Mouse (Mus musculus) inflammation-experienced regulatory T-cells, adult 16 weeks (primary cell): ENCODE results near the gene Mre11a. TPM values are rescaled to one million over a fixed set of nuclear protein-coding genes. Genes with fewer than 3 reads are reported as not detected.

Experiments used
- polyA plus RNA-seq: library from polyadenylated mRNA; unstranded; fragments of 100-300 nt; shearing (Covaris generic); gene quantifications from one replicate; pipeline ENCODE4 v1.2.1, GENCODE M21; 2017

The Mre11a gene
- 51.4 TPM for polyA plus RNA-seq

DNA sequence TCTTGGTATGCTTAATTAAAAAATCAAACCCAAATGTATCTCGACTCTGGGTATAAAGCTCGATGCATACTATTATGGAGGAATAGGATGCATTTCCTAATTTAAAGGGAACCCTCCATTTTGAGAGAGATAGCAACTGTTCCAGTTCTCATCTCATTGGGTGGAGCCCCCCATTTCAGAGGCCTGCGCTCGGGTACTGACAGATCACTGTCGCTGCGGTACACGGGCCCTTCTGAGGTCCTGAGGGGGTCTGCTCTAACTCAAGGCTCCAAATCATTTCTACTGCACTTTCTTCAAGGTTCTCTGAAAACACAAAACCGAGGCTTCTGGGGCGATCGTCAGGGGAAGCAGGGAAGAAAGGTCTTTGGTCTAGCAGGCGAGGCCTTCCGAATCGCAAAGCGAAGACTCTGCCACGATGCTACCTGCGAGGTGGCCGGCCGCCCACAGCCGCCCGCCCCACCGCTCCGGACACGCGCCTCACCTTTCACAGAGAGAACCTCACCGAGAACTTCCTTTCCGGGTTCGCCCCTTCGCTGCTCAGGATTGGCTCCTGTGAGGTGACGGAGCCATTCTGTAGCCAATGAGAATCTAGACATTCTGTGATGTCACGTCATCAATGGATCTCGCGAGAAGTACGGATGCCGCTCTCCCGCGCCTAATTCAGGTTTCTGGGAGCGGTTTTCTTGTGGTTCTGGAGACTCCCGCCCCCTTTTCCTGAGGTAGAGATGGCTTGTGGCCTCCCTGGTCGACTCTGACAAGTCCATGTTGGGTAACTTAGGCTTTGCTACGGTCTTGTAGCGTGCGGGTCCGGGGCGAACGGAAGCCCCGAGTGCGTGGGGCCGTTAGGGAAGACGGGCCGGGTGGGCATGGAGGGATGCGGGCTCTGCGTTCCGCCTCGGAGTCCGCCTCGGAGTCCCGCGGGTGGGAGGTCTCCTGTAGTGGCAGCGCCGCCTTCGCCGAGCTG is at the start of gene Mre11a, which contains the start of gene Ankrd49:
TSS of gene Mre11a (plus strand) at position 616 of the 964 bp plus-strand sequence.
TSS of gene Ankrd49 (minus strand) at position 818 of the 964 bp plus-strand sequence.

DNA sequence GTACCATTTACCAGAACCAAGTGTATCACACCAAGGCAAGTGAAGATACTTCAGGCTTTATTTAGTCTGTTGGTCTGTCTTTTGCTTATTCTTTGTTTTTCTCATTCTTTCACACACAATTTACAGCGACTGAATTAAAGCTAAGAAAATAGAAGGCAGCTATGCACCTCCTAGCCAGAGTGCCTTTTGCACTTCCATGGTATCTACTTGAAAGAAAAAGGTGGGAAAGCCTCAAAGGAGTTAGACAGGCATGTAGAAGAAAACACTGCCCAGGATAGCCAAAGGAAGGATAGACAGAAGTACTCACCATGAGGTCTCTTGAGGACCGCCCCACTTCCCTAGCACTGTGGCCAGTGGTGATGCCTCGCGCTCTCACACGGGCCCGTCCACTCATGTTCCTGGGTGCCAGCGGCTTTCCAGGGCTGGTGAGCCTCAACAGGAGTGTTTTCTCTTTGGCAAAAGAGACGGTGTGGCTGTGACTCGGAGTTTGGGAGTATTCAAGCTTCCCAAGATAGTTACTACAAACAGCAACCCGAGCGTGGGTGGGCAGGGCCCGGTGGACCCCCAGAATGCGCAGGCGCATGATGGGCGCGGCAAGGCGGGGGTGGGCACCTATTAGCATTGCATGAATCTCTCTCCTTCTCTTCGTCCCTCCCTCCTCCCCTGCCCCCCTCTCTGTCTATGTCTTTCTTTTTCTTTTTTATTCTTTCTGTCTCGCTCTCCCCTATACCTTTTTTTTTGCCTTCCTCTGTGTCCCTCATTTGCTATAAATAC is 44.1 kb upstream of the Mre11a start, which contains the start of gene Piwil4:
TSS of gene Piwil4 (minus strand) at position 583 of the 774 bp plus-strand sequence.

DNA sequence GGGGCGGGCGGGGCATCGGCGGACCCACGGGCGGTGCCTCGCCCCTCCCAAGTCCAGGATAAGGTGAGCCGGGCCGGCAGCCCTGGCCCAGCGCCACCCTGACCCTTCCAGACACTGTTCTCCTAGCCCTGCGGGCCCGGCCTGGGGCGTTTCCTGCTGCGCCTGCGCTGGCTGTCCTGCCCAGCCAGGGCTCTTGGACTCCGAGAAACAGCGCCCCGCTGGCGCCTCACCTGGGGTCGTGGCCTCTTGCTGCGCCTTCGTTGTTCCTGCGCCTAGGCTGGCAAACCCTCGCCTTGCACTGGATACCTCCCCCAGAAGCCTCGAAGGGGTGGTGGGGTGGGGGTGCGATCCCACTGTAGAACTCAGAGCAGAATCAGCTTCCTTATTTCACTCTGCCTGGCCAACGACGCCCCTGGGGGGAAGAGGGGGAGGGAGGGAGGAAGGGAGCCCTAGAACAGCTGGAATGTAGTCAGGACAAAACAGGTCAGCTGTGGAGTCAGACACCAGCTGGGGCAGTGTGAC is 32.4 kb upstream of the Mre11a start, which contains the start of gene Fut4:
TSS of gene Fut4 (minus strand) at position 393 of the 522 bp plus-strand sequence.

DNA sequence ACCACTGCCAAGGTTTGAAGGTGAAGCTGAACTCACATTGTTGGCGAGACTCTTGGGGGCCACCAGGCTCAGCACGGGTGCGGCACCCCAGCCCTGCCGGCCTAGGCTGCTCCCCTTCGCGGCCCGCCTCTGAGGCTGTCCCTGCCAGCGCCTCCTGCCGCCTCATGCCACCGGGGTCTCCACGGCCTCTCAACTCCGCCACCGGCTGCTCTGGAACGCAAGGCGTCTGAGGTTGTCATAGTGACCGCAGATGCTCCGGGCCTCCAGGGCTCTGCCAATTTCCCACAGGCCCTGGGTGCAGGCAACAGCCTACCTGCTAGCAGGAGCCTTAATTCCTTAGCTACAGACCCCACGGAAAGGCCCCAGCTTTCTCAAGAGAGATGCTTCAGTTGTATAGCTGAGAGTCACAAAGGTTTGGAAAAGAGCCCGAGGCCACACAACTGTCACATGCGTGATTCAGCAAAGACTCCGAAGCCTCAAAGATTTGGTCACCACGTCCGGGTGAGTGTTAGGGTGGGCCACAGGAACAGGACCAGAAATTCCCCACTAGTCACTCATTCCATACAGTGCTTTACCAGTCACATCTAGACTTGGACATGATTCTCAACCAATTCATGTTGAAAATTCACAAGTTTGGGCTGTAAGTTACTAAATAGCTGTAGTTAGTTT is 13.5 kb upstream of the Mre11a start, which contains the start of gene 1700012B09Rik:
TSS of gene 1700012B09Rik (minus strand) at position 228 of the 669 bp plus-strand sequence.

DNA sequence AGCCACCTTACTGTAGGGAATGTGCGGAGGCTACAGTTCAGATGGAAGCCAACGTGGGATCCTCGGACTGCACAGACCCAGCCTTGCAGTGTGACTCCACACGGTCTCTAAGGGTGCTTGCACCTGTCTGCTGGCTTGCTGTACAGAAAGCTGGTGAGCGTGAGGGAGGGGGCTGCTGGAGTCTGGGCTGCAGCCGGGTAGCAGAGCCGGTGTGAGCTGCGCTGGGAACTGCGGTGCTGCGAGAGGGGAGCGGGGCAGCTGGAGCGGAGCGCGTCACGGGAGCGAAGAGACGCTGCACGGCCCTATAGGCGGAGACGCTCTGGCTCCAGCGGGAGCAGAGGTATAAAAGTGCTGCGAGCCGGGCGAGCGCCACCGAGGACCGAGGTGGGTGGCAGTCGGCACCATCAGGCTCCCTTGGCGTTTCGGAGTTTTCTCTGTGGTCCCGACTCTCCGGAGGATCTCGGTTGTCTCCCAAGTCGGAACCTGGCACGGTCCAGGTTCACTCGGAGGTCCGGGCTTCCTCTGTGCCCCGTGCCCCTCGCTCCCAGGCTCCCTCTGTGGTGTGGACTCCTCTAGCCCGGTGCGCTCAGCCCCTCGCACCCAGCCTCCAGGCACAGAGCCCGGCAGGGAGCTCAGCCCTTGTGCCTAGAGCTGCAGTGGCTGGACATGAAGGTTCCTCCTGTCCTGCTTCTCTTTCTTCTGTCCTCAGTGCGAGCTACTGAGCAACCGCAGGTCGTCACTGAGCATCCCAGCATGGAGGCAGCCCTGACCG is 75.6 kb downstream of the Mre11a start, which contains the start of gene Gpr83:
TSS of gene Gpr83 (plus strand) at position 343 of the 772 bp plus-strand sequence.

Other genes starting within 250 kb of the Mre11a start
- gene Amotl1, start 139.6 kb upstream of the Mre11a start, polyA plus RNA-seq, result 0.15 TPM
- gene Piwil4, start 43.9 kb upstream of the Mre11a start, polyA plus RNA-seq, result 0.13 TPM
- 0.33 TPM for gene Fut4, start 32.3 kb upstream of the Mre11a start, polyA plus RNA-seq
- gene 1700012B09Rik, start 13.6 kb upstream of the Mre11a start, polyA plus RNA-seq, result not detected
- 27.5 TPM for gene Ankrd49, start 202 bp downstream of the Mre11a start, polyA plus RNA-seq
- 136 TPM for gene Gpr83, start 75.6 kb downstream of the Mre11a start, polyA plus RNA-seq
- 1,226 TPM for gene Izumo1r, start 119.3 kb downstream of the Mre11a start, polyA plus RNA-seq